8 mouse cellular contexts compared by ENCODE assay signal in genomic region chr17:78882401-78883112, GRCm38 (mm10). TPM values are rescaled to one million over a fixed set of nuclear protein-coding genes. Genes with fewer than 3 reads are reported as not detected.
DNase-seq lines count a peak whose midpoint lies in the region; ATAC-seq and TF ChIP-seq lines count a peak whose summit lies in the region.

Gene Eif2ak2 (minus strand): TSS chr17:78882573.

- peak within 1 kb of the TSS; percentile 88 for H3K4me3 ChIP-seq in E14TG2a.4 (replicated peaks; ENCODE audit: low read length)
- peak within 1 kb of the TSS; percentile 48 for H3K4me3 ChIP-seq in forebrain, embryonic 11.5 days (ENCODE audit: low read depth, low read length)
- H3K4me3 ChIP-seq in heart, embryonic 16.5 days (ENCODE audit: low read length) = peak within 1 kb of the TSS; percentile 84
- H3K4me3 ChIP-seq in liver, embryonic 14.5 days (ENCODE audit: insufficient read depth in 1 of 2, low read depth in 2 of 2, low read length in 2 of 2) = peak within 1 kb of the TSS; percentile 93 to 97
- peak within 1 kb of the TSS; percentile 51 for H3K4me3 ChIP-seq in neural tube, embryonic 11.5 days (ENCODE audit: low read depth, low read length)

- ATAC-seq in forebrain, embryonic 11.5 days (replicated peaks; ENCODE audit: low FRiP score) = peak; percentile 94
- ATAC-seq in heart, embryonic 16.5 days (replicated peaks; ENCODE audit: extremely low read depth, insufficient read depth, low FRiP score) = peak; percentile 99
- peak; percentile 97 for ATAC-seq in liver, embryonic 14.5 days (ENCODE audit: insufficient read depth)
- ATAC-seq in neural tube, embryonic 11.5 days (ENCODE audit: insufficient read depth, low FRiP score, low TSS enrichment) = peak; percentile 80

- peak; percentile 39; the same call in 1 of the 2 replicates for TF ChIP-seq EP300 in liver, embryonic 14.5 days (IDR thresholded peaks at IDR 0.05; ENCODE audit: low read depth)

- WGBS in forebrain, embryonic 11.5 days = 3% methylated on average over 27 of the region's 28 CpGs
- WGBS in heart, embryonic 16.5 days = 1% methylated on average over 28 of the region's 28 CpGs
- 2% methylated on average over 28 of the region's 28 CpGs for WGBS in liver, embryonic 14.5 days (ENCODE audit: insufficient replicate concordance)
- 3% methylated on average over 28 of the region's 28 CpGs for WGBS in neural tube, embryonic 11.5 days

- H3K9me3 ChIP-seq in E14TG2a.4 (ENCODE audit: low read length) = 0 out of 2 replicates have a peak, but pooled peaks cover 3% of the 10 kb centered on the region
- no peaks in the 10 kb centered on the region for H3K9me3 ChIP-seq in forebrain, embryonic 11.5 days (ENCODE audit: control insufficient read depth, low read length)
- peaks cover 2% of the 10 kb centered on the region; the same call in 1 of the 2 replicates for H3K9me3 ChIP-seq in heart, embryonic 16.5 days (replicated peaks; ENCODE audit: control insufficient read depth, low read length)
- no peaks in the 10 kb centered on the region for H3K9me3 ChIP-seq in liver, embryonic 14.5 days (ENCODE audit: control insufficient read depth, low read length)
- no peaks in the 10 kb centered on the region for H3K9me3 ChIP-seq in neural tube, embryonic 11.5 days (ENCODE audit: control insufficient read depth, low read length)

- H3K27me3 ChIP-seq in E14TG2a.4 (ENCODE audit: insufficient read depth, low read length) = no peaks in the 10 kb centered on the region
- no peaks in the 10 kb centered on the region for H3K27me3 ChIP-seq in forebrain, embryonic 11.5 days (ENCODE audit: control insufficient read depth, insufficient read depth, low read length)
- H3K27me3 ChIP-seq in heart, embryonic 16.5 days (ENCODE audit: control insufficient read depth, insufficient read depth, low read length) = no peaks in the 10 kb centered on the region
- no peaks in the 10 kb centered on the region for H3K27me3 ChIP-seq in liver, embryonic 14.5 days (ENCODE audit: control insufficient read depth, insufficient read depth, low read length)
- H3K27me3 ChIP-seq in neural tube, embryonic 11.5 days (ENCODE audit: control insufficient read depth, insufficient read depth, low read length) = no peaks in the 10 kb centered on the region

- DNase-seq in c-Kit-positive CD71-positive TER-119-positive erythroid progenitor cells, embryonic 14.5 days (ENCODE audit: low spot score) = peak; percentile 73
- DNase-seq in forebrain, embryonic 11.5 days (ENCODE audit: low spot score) = peak; percentile 90
- DNase-seq in kidney, postnatal 25 days = peak; percentile 92 to 96
- peak; percentile 66 to 73 (median 69) for DNase-seq in liver, embryonic 14.5 days (ENCODE audit: low read depth in 3 of 3, low spot score in 3 of 3)
- peak; percentile 78 for DNase-seq in neural tube, embryonic 11.5 days (ENCODE audit: low spot score)
- DNase-seq in telencephalon, adult 2 months (ENCODE audit: low read depth, low spot score) = peak; percentile 12

- peaks cover 30% of the 10 kb centered on the region for H3K4me1 ChIP-seq in E14TG2a.4 (replicated peaks; ENCODE audit: low read depth, low read length)
- H3K4me1 ChIP-seq in forebrain, embryonic 11.5 days (replicated peaks; ENCODE audit: control insufficient read depth, insufficient read depth, low read length) = peaks cover 4% of the 10 kb centered on the region; the same call in 1 of the 2 replicates
- H3K4me1 ChIP-seq in heart, embryonic 16.5 days (ENCODE audit: control insufficient read depth, insufficient read depth, low read length) = peaks cover 8% of the 10 kb centered on the region
- peaks cover 3 to 11% of the 10 kb centered on the region in 2 experiments; a peak in 3 of 4 replicates for H3K4me1 ChIP-seq in liver, embryonic 14.5 days (replicated peaks; ENCODE audit: control insufficient read depth in 2 of 2, insufficient read depth in 2 of 2, low read length in 1 of 2)
- peaks cover 4% of the 10 kb centered on the region; the same call in 1 of the 2 replicates for H3K4me1 ChIP-seq in neural tube, embryonic 11.5 days (ENCODE audit: control insufficient read depth, insufficient read depth, low read length)

- peak within 1 kb of the TSS; percentile 68 for H3K4me2 ChIP-seq in forebrain, embryonic 11.5 days (ENCODE audit: low read depth, low read length, severe bottlenecking)
- H3K4me2 ChIP-seq in heart, embryonic 16.5 days (ENCODE audit: low read depth, low read length) = peak within 1 kb of the TSS; percentile 57
- H3K4me2 ChIP-seq in liver, embryonic 14.5 days (ENCODE audit: low read depth) = peak within 1 kb of the TSS; percentile 77
- H3K4me2 ChIP-seq in neural tube, embryonic 11.5 days (ENCODE audit: low read depth) = peak within 1 kb of the TSS; percentile 71

- peak within 1 kb of the TSS; percentile 68 for H3K9ac ChIP-seq in forebrain, embryonic 11.5 days (ENCODE audit: low read length)
- H3K9ac ChIP-seq in heart, embryonic 16.5 days (ENCODE audit: low read length) = peak within 1 kb of the TSS; percentile 88
- H3K9ac ChIP-seq in liver, embryonic 14.5 days (replicated peaks) = peak within 1 kb of the TSS; percentile 94
- peak within 1 kb of the TSS; percentile 61 for H3K9ac ChIP-seq in neural tube, embryonic 11.5 days (ENCODE audit: low read length)

- no peak for TF ChIP-seq CTCF in E14TG2a.4 (conservative IDR thresholded peaks at IDR 0.05; ENCODE audit: low read length)
- no peak for TF ChIP-seq CTCF in liver, embryonic 14.5 days (IDR thresholded peaks at IDR 0.05; ENCODE audit: low read depth)

- peak within 1 kb of the TSS; percentile 18; the same call in 1 of the 2 replicates for H3K27ac ChIP-seq in forebrain, embryonic 11.5 days (ENCODE audit: low read depth, low read length)
- peak within 1 kb of the TSS; percentile 87 for H3K27ac ChIP-seq in heart, embryonic 16.5 days (ENCODE audit: low read length)
- H3K27ac ChIP-seq in liver, embryonic 14.5 days = peak within 1 kb of the TSS; percentile 75
- no peak within 1 kb of the TSS for H3K27ac ChIP-seq in neural tube, embryonic 11.5 days (ENCODE audit: low read depth, low read length)

- peaks cover 11% of the 10 kb centered on the region for H3K36me3 ChIP-seq in E14TG2a.4 (ENCODE audit: insufficient read depth, low read length)
- no peaks in the 10 kb centered on the region for H3K36me3 ChIP-seq in forebrain, embryonic 11.5 days (ENCODE audit: control insufficient read depth, insufficient read depth, low read length)
- H3K36me3 ChIP-seq in heart, embryonic 16.5 days (ENCODE audit: control insufficient read depth, insufficient read depth) = peaks cover 7% of the 10 kb centered on the region
- peaks cover 6% of the 10 kb centered on the region for H3K36me3 ChIP-seq in liver, embryonic 14.5 days (replicated peaks; ENCODE audit: control insufficient read depth, insufficient read depth, low read depth)
- no peaks in the 10 kb centered on the region; the same call in 1 of the 2 replicates for H3K36me3 ChIP-seq in neural tube, embryonic 11.5 days (ENCODE audit: control insufficient read depth, insufficient read depth, low read length)

RNA-seq across cellular contexts. Expression of gene Eif2ak2, which starts in this region (rescaled TPM):
- 6.5 and 7.5 TPM in 2 replicates for polyA plus RNA-seq in forebrain, embryonic 11.5 days (2014; fragmentation: Nextera tagmentation; extraction: Ambion mirVana)
- 9.6 and 10.4 TPM in 2 replicates for polyA plus RNA-seq in heart, embryonic 16.5 days (2015; fragmentation: Nextera tagmentation; extraction: Ambion mirVana)
- 1.6 and 3.4 TPM in 2 replicates for polyA plus RNA-seq in liver, embryonic 14.5 days (2012; rRNA removed)
- 4.3 and 6.0 TPM in 2 replicates for polyA plus RNA-seq in liver, embryonic 14.5 days (2014; fragmentation: Nextera tagmentation; extraction: Ambion mirVana)
- polyA plus RNA-seq in neural tube, embryonic 11.5 days (2014; fragmentation: Nextera tagmentation; extraction: Ambion mirVana) = 3.2 and 3.3 TPM in 2 replicates

Comparison
In these comparisons a context has a peak if more than half of its experiments do, and no peak if none do; other contexts are left out.
1. DNase-seq: peak in every context shown above with its lines; median percentile 94 in kidney, postnatal 25 days; 90 in forebrain, embryonic 11.5 days; 78 in neural tube, embryonic 11.5 days; 73 in c-Kit-positive CD71-positive TER-119-positive erythroid progenitor cells, embryonic 14.5 days; 69 in liver, embryonic 14.5 days; 12 in telencephalon, adult 2 months.